Mouse (Mus musculus): ENCODE results near the gene Ndufc1.

Gene Ndufc1

DNA sequence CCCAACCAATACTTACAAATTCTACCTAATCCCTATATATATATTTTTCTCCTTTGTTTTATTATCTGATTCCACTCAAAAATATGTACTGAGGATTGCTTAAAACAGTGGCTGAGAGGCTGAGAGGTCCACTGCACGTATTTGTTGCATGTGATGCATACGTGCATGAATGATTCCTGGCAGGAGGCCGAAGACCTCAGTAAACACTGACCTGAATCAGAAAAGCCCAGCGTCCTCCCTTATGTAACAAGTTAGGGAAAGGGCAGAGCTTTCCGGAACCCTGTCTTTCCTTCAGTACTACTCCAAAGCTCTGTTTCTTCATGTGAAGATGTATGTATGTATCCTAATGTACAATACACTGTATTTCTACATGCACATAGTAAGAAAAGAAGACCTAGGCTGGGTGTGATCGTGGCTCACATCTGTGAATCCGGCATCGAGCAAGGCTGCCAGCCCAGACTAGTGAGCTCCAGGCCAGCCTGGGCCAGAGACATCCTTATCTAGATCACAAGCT, 20.9 kb downstream of the Ndufc1 start:
- H3K27me3 ChIP-seq (ENCODE audit: control insufficient read depth, insufficient read depth, low read length, poor library complexity, severe bottlenecking), result no peaks in the 10 kb centered on the region
- DNase-seq (ENCODE audit: low read depth, low spot score), result no peak
- H3K36me3 ChIP-seq (ENCODE audit: control insufficient read depth, insufficient read depth, low read length, poor library complexity, severe bottlenecking), result no peaks in the 10 kb centered on the region

DNA sequence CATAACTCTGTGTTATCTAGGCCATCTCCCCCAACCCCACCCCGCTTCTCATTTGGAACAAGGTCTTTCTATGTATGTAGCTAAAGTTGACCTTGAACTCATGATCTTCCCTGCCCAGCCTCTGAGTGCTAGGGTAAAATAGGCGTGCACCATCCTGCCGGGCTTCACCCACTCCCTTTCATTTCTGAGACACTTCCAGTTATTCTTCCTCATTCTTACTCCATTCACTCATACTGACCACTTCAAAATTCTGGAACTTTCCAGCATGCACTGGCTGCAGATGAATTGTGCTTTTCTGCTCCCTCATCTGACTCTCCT, 21.7 kb downstream of the Ndufc1 start:
- H3K36me3 ChIP-seq (ENCODE audit: control insufficient read depth, insufficient read depth, low read length, poor library complexity, severe bottlenecking), result no peaks in the 10 kb centered on the region
- DNase-seq (ENCODE audit: low read depth, low spot score), result no peak
- no peaks in the 10 kb centered on the region for H3K27me3 ChIP-seq (ENCODE audit: control insufficient read depth, insufficient read depth, low read length, poor library complexity, severe bottlenecking)

DNA sequence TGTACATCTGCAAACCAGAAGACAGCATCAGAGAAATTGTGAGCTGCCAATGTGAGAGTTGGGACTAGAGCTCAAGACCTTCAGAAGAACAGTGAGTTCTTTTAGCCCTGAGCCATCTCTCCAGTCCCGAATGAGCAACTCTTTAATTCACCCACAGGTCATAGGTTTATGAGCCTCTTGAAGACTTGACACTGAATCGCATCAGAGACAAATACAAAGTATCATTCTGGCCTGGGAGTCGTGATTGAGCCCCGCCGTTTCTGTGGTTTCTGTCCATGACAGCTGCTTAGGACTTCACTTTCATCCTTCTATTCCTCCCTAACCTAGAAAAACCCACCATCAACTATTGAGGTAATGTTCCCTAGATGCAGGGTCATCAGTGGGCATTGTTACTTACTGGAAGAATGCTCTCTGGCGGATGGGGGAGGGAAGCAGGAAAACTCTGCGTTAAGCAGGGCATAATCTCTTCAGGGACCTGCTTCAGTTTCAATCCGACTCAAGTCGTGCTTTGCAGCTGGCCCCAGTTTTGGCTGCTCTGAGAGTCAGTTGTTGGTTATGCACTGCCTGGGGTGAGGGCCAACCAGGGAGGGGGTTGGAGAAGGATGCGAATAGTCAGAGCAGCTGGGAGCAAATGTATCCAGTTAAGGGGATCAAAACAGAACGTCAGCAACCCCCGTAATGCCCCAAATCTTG, 22.2 kb downstream of the Ndufc1 start:
- H3K27me3 ChIP-seq (ENCODE audit: control insufficient read depth, insufficient read depth, low read length, poor library complexity, severe bottlenecking), result no peaks in the 10 kb centered on the region
- no peak for DNase-seq (ENCODE audit: low read depth, low spot score)
- H3K36me3 ChIP-seq (ENCODE audit: control insufficient read depth, insufficient read depth, low read length, poor library complexity, severe bottlenecking), result no peaks in the 10 kb centered on the region

DNA sequence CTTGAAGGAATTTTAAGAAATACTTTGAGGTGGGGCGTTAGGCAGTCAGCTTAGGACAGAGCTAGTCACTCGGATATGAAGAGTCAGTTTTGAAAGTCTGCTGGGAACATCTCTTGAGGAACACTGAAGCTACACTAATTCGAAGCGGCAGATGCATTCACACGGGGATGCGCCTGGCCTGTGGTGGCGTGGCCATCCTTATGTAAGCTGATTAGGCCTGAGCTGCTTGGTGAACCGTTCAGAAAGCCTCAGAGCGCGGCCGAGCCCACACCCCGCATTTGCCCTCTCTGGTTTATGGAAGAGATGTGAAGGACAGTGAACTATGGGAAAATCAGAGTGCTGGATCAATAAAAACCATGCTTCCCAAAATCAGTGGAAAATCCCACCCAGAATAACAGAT, 25.4 kb downstream of the Ndufc1 start:
- H3K27me3 ChIP-seq (ENCODE audit: control insufficient read depth, insufficient read depth, low read length, poor library complexity, severe bottlenecking), result no peaks in the 10 kb centered on the region
- no peak for DNase-seq (ENCODE audit: low read depth, low spot score)
- H3K36me3 ChIP-seq (ENCODE audit: control insufficient read depth, insufficient read depth, low read length, poor library complexity, severe bottlenecking), result no peaks in the 10 kb centered on the region

DNA sequence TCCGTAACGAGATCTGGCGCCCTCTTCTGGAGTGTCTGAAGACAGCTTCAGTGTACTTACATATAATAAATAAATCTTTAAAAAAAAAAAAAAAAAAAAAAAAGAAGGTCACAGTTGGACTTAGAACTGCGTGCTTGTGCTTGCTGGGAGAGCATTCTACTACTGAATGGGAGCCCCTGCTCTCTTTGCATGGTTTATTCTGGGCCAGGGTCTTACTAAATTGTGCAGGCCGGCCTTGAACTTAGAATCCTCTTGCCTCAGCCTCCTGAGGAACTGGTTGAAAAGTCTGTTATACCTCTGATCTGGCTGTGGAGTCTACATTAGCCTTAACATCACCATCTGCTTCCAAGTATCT, 28.2 kb downstream of the Ndufc1 start:
- Histone ChIP-seq H3K27me3 (ENCODE audit: control insufficient read depth, insufficient read depth, low read length, poor library complexity, severe bottlenecking) (no peaks in the 10 kb centered on the region), H3K36me3 (ENCODE audit: control insufficient read depth, insufficient read depth, low read length, poor library complexity, severe bottlenecking) (no peaks in the 10 kb centered on the region)
- no peak for DNase-seq (ENCODE audit: low read depth, low spot score)

DNA sequence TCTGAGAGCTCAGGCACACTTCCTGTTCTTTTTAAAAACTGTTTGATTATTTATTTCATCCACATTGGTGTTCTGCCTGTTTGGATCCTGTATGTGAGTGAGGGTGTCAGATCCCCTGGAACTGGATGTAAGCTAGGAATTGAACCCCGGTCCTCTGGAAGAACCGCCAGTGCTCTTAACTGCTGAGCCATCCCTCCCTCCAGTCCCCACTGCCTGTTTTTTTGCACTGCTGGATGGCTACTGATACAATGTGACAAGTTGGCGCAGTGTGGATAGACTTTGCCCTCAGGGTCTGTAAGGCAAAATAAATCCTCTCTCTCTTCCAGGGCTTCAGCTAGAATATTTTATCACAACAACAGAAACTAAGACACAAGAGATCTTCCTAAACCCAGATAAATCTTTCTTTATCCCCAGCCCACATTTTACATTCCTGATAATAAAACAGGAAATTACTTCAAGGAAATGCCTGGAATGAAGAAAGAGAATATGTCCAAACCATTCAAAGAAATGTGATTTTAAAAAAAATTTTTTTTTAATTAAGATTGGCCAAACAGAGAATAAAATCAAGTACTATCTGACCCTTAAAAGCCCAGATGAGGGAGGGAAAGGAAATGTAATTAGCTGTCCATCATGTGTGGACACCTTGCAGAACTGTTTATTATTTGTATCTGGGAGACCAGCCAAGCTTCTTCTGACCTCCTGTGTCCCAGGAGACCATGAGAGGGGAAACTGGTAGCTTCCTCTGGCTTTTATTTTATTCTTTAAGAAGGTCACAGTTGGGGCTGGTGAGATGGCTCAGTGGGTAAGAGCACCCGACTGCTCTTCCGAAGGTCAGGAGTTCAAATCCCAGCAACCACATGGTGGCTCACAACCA, 28.8 kb downstream of the Ndufc1 start:
- no peak for DNase-seq (ENCODE audit: low read depth, low spot score)
- no peaks in the 10 kb centered on the region for H3K36me3 ChIP-seq (ENCODE audit: control insufficient read depth, insufficient read depth, low read length, poor library complexity, severe bottlenecking)
- no peaks in the 10 kb centered on the region for H3K27me3 ChIP-seq (ENCODE audit: control insufficient read depth, insufficient read depth, low read length, poor library complexity, severe bottlenecking)

DNA sequence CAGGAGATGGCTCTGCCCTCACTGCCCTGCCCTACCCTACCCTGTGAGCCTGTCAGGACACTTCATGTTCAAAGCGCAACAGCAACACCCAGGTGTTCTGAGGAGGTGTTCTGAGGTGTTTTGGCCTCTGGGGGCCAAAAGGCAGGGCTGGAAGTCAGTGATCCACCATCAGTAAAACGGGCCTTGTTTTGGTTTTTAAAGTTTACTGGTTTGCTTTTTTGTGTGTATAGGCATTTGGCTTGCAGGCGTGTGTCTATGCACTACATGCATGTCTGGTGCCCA, 30.2 kb downstream of the Ndufc1 start:
- H3K36me3 ChIP-seq (ENCODE audit: control insufficient read depth, insufficient read depth, low read length, poor library complexity, severe bottlenecking), result no peaks in the 10 kb centered on the region
- no peaks in the 10 kb centered on the region for H3K27me3 ChIP-seq (ENCODE audit: control insufficient read depth, insufficient read depth, low read length, poor library complexity, severe bottlenecking)
- no peak for DNase-seq (ENCODE audit: low read depth, low spot score)

DNA sequence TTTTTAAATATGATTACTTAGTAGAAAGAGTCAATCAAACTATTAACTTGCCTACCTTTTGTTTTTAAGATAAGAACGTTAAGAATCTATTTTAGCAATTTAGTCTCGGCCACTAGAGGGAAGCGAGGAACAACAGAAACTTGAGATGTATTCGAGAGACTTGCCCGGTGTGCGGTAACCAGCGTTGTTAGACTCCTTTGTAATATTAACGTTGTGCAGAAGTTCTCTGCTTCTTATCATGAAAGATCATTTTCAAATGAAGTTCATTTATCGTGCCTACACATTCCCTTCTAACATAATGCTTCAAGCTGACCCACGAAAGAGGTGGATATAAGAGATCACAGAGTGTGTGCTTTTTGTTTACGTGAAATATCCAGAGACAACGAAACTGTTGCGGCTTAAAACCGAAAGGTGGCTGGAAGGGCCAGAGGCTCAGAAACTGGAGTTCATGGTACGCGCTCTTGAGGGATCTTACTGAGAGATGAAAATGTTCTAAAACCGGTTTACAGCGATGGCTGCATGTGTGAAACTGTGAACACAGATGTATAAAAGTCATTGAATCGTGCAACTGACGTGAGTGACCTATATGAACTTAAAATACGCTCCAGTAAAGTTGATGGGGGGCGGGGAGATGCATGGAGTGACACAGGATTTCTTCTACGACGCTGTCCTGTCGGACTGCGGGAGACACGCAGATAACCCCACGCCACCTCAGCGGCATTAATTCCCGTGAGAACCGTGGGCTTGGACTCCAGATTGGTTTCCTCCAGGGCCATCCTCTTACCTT, 30.7 kb downstream of the Ndufc1 start:
- Histone ChIP-seq H3K36me3 (ENCODE audit: control insufficient read depth, insufficient read depth, low read length, poor library complexity, severe bottlenecking) (no peaks in the 10 kb centered on the region), H3K27me3 (ENCODE audit: control insufficient read depth, insufficient read depth, low read length, poor library complexity, severe bottlenecking) (no peaks in the 10 kb centered on the region)
- DNase-seq (ENCODE audit: low read depth, low spot score), result peak; percentile 66

DNA sequence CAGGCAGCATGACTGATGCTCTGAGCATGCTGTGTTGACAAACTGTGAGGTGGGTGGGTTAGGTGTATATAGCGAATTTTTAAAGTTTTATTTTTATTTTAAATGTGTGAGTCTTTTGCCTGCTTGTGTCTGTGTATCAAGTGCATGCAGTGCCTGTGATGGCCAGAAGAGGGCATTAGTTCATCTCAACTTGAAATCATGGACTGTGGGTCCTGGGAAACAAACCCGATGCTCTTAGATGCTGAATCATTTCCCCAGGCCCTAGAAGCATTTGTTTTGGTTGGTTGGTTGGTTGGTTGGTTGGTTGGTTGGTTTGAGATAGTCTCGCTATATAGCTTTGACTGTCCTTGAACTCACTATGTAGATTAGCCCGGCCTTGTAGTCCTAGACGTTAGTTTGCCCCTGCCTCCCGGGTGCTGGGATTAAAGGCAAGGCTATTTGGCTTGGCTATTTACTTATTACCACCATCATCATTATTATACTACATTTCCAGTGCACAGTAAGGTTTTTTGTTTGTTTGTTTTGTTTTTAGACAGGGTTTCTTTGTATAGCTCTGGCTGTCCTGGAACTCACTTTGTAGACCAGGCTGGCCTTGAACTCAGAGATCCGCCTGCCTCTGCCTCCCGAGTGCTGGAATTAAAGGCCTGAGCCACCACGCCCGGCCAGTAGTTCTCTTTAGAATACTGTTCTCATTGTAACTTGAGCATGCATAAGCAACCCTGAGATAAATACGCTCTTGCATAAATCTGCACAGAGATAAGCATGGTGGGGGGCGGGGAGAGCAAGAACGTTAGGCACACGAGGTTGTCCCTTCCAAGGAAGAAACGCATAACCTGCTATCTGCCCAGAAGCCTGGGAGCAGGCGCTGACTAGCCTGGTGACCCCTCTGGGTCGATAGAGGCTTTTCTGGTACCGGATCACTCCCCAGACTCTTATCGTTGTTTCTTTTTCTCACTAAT, 33.2 kb downstream of the Ndufc1 start:
- Histone ChIP-seq H3K36me3 (ENCODE audit: control insufficient read depth, insufficient read depth, low read length, poor library complexity, severe bottlenecking) (no peaks in the 10 kb centered on the region), H3K27me3 (ENCODE audit: control insufficient read depth, insufficient read depth, low read length, poor library complexity, severe bottlenecking) (no peaks in the 10 kb centered on the region)
- DNase-seq (ENCODE audit: low read depth, low spot score), result peak; percentile 79

DNA sequence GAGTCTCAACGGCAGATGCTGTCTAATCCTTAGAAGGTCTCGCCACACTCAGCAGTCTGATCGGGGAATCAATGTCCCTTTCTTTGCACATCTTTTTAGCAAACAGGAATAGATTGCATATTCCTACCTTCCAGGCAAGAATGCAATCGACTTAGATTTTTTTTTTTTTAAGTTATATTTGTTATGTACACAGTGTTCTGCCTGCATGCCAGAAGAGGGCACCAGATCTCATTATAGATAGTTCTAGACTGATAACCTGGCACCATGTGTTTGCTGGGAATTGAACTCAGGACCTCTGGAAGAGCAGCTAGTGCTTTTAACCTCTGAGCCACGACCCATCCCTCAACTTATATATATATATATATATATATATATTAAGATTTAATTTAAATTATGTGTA, 35.2 kb downstream of the Ndufc1 start:
- no peaks in the 10 kb centered on the region for H3K27me3 ChIP-seq (ENCODE audit: control insufficient read depth, insufficient read depth, low read length, poor library complexity, severe bottlenecking)
- no peaks in the 10 kb centered on the region for H3K36me3 ChIP-seq (ENCODE audit: control insufficient read depth, insufficient read depth, low read length, poor library complexity, severe bottlenecking)
- DNase-seq (ENCODE audit: low read depth, low spot score), result no peak

DNA sequence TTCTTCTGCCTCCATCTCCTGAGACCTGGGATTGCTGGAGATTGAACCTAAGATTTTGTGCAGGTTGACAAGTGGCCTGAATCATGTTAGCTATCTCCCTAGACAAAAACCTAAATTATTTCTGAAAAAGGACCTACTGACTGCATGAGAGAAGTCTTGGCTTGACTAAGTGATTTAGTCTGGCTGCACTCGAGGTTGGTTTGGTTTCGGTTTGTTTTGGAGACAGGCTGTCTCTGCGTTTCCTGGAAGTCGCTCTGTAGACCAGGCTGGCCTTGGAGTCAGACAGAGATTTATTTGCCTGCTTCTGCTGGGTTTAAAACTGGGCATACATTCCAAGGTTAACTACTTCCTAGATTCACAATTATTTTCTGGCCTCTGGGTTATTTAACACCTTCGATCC, 35.9 kb downstream of the Ndufc1 start:
- Histone ChIP-seq H3K27me3 (ENCODE audit: control insufficient read depth, insufficient read depth, low read length, poor library complexity, severe bottlenecking) (no peaks in the 10 kb centered on the region), H3K36me3 (ENCODE audit: control insufficient read depth, insufficient read depth, low read length, poor library complexity, severe bottlenecking) (no peaks in the 10 kb centered on the region)
- DNase-seq (ENCODE audit: low read depth, low spot score), result no peak

DNA sequence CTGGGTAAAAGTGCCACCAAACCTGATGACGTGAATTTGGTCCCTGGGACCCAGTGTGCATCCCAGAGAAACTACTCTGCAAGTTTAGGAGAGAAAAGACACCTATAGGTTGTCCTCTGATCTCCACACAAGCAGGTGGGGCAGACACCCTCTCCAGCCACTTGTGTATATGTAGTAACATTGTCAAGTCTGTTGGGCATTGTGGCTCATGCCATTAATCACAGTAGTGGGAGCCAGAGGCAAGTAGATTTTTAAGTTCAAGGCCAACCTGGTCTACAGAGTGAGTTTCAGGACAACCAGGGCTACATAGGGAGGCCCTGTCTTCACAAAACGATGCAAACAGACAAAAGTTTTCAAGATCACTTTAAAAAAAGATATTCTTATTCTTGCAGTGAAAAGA, 37.0 kb downstream of the Ndufc1 start:
- no peaks in the 10 kb centered on the region for H3K27me3 ChIP-seq (ENCODE audit: control insufficient read depth, insufficient read depth, low read length, poor library complexity, severe bottlenecking)
- DNase-seq (ENCODE audit: low read depth, low spot score), result no peak

DNA sequence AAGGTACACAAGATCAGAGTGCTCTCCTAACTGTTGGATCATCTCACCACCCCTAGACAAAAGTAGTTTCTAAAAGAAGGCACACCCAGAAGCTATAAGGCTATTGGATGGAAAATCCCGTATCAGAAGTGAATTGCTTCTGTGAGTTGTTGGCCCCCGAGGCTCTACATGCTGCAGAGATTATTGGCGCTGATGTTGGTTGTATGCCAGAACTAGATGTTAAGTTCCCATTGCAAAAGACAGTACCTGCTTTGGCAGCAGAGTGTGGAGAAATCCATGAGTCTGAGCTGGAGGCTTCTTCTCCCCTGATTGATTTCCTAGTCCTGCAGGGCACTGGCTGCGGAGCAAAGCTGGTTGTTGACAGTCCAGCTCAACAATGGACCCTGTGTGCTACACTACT, 40.8 kb downstream of the Ndufc1 start:
- H3K27me3 ChIP-seq (ENCODE audit: control insufficient read depth, insufficient read depth, low read length, poor library complexity, severe bottlenecking), result no peaks in the 10 kb centered on the region; the same call in 1 of the 2 replicates
- no peak for DNase-seq (ENCODE audit: low read depth, low spot score)

More for the DNA sequence above, 37.0 kb downstream of the Ndufc1 start:
- no peaks in the 10 kb centered on the region for H3K36me3 ChIP-seq (ENCODE audit: control insufficient read depth, insufficient read depth, low read length, poor library complexity, severe bottlenecking)

DNA sequence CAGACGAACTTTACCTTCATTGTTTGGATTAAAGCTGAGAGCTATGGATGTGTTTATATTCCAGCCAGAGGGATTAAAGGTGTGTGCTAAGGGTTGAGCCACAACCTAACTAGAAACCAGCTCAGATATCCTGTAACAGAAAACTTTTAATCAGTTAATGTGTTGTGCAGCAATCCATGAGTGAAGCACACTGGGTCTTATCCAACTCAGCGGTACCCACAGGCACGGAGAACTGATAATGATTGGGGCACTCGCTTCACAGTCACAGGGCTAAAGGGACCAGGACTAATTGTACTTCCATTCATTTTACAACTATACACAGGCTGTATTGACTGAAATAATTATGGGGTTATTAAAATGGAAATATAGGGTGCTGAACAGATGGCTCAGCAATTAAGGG, 41.9 kb downstream of the Ndufc1 start:
- no peaks in the 10 kb centered on the region for H3K36me3 ChIP-seq (ENCODE audit: control insufficient read depth, insufficient read depth, low read length, poor library complexity, severe bottlenecking)
- no peaks in the 10 kb centered on the region; the same call in 1 of the 2 replicates for H3K27me3 ChIP-seq (ENCODE audit: control insufficient read depth, insufficient read depth, low read length, poor library complexity, severe bottlenecking)
- DNase-seq (ENCODE audit: low read depth, low spot score), result no peak

More for the DNA sequence above, 40.8 kb downstream of the Ndufc1 start:
- no peaks in the 10 kb centered on the region for H3K36me3 ChIP-seq (ENCODE audit: control insufficient read depth, insufficient read depth, low read length, poor library complexity, severe bottlenecking)
